Mouse (Mus musculus): ENCODE measurements around the gene Hoxb6.

DNA sequence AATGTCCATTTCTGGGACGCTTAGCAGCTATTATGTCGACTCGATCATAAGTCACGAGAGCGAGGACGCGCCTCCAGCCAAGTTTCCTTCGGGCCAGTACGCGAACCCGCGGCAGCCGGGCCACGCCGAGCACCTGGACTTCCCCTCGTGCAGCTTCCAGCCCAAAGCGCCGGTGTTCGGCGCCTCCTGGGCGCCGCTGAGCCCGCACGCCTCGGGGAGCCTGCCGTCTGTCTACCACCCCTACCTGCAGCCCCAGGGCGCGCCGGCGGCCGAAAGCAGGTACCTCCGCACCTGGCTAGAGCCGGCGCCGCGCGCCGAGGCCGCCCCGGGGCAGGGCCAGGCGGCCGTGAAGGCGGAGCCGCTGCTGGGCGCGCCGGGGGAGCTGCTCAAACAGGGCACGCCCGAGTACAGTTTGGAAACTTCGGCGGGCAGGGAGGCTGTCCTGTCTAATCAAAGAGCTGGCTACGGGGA lies 20.7 kb upstream of the Hoxb6 start:
- TF ChIP-seq POLR2A (IDR thresholded peaks at IDR 0.05; ENCODE audit: insufficient read length, low read depth) = no peak
- TF ChIP-seq REST (IDR thresholded peaks at IDR 0.05; ENCODE audit: insufficient read depth, insufficient read length) = no peak
- no peak for TF ChIP-seq TCF12 (IDR thresholded peaks at IDR 0.05; ENCODE audit: insufficient read depth, poor library complexity, severe bottlenecking)
- no peak for TF ChIP-seq USF1 (IDR thresholded peaks at IDR 0.05; ENCODE audit: low read depth)
- TF ChIP-seq MYOG (IDR thresholded peaks at IDR 0.05; ENCODE audit: control insufficient read depth in 1 of 3, insufficient read depth in 1 of 3, insufficient read length in 2 of 3, low read depth in 2 of 3) = no peak
- TF ChIP-seq MAX (IDR thresholded peaks at IDR 0.05; ENCODE audit: low read depth) = no peak
- TF ChIP-seq POLR2AphosphoS2 (IDR thresholded peaks at IDR 0.05; ENCODE audit: insufficient read length, low read depth) = no peak
- TF ChIP-seq SRF (IDR thresholded peaks at IDR 0.05; ENCODE audit: control insufficient read depth, insufficient read length, low read depth) = no peak
- TF ChIP-seq E2F4 (IDR thresholded peaks at IDR 0.05; ENCODE audit: insufficient read depth) = no peak
